Mouse (Mus musculus): ENCODE measurements around the gene Chl1.

DNA sequence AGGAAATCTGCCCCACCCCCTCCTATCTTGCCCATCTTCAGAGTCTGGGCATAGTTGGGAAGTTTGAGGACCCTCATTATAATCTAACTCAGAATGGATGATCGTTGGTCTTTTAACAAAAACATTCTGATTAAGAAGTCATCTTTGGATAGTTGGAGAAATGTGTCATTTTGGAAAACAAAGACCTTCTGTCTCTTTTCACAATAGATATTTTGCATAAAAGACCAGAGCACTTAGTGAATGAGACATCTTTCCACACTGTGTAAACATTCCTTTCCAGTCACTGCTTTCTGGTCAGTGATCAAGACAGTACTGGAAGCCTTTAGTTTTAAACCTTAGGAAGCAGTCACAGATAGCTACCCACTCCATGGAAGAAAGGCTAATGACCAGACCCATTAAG is 75.3 kb downstream of the Chl1 start:
- TF ChIP-seq CTCF (IDR thresholded peaks at IDR 0.05; ENCODE audit: low read depth, low read length) (no peak), POLR2AphosphoS5 (IDR thresholded peaks at IDR 0.05; ENCODE audit: insufficient replicate concordance, low read depth, low read length) (no peak), GATA1 (IDR thresholded peaks at IDR 0.05; ENCODE audit: borderline replicate concordance, low read length) (no peak), TAL1 (conservative IDR thresholded peaks at IDR 0.05; ENCODE audit: low read depth, low read length) (no peak), GATA2 (IDR thresholded peaks at IDR 0.05; ENCODE audit: borderline replicate concordance, low read depth, low read length) (no peak)

Data from G1E (cell line).